In genomic region chr16:93833551-93833950, GRCm38 (mm10) we compare ENCODE assay signal across 9 mouse cellular contexts. TPM values are rescaled to one million over a fixed set of nuclear protein-coding genes. Genes with fewer than 3 reads are reported as not detected.
DNase-seq lines count a peak whose midpoint lies in the region; ATAC-seq and TF ChIP-seq lines count a peak whose summit lies in the region.
"Had no signal": no experiment of that assay in that cellular context is flagged by ENCODE, and none has a peak within 500 bp of the region (broad histone marks: within the 10 kb centered on the region; RNA-seq: fewer than 3 reads in every experiment).

No protein-coding gene starts in this region.

- peak overlapping the region; percentile 76 for H3K27ac ChIP-seq in heart, embryonic 16.5 days (ENCODE audit: low read length)
- no peak overlapping the region for H3K27ac ChIP-seq in bone marrow, adult 2 months (ENCODE audit: control insufficient read depth, insufficient read depth, low read depth, low read length, poor library complexity)
- no peak overlapping the region for H3K27ac ChIP-seq in hindbrain, embryonic 15.5 days (replicated peaks)
- no peak overlapping the region for H3K27ac ChIP-seq in midbrain, embryonic 13.5 days

- no peaks in the 10 kb centered on the region for H3K27me3 ChIP-seq in heart, embryonic 16.5 days (ENCODE audit: control insufficient read depth, insufficient read depth, low read length)
- no peaks in the 10 kb centered on the region for H3K27me3 ChIP-seq in hindbrain, embryonic 15.5 days
- H3K27me3 ChIP-seq in midbrain, embryonic 13.5 days, result 0 out of 2 replicates have a peak, but pooled peaks cover 3% of the 10 kb centered on the region

- ATAC-seq in heart, embryonic 16.5 days (replicated peaks; ENCODE audit: extremely low read depth, insufficient read depth, low FRiP score), result no peak
- ATAC-seq in hindbrain, embryonic 15.5 days (ENCODE audit: low FRiP score, low read depth), result no peak
- no peak for ATAC-seq in midbrain, embryonic 13.5 days

- 87% methylated on average over 6 of the region's 6 CpGs for WGBS in heart, embryonic 16.5 days
- WGBS in bone marrow, adult 2 months, result 40% methylated on average over 6 of the region's 6 CpGs
- 92% methylated on average over 6 of the region's 6 CpGs for WGBS in hindbrain, embryonic 15.5 days
- WGBS in midbrain, embryonic 13.5 days, result 95% methylated on average over 6 of the region's 6 CpGs

- no peaks in the 10 kb centered on the region for H3K9me3 ChIP-seq in heart, embryonic 16.5 days (replicated peaks; ENCODE audit: control insufficient read depth, low read length)
- no peaks in the 10 kb centered on the region for H3K9me3 ChIP-seq in hindbrain, embryonic 15.5 days
- no peaks in the 10 kb centered on the region for H3K9me3 ChIP-seq in midbrain, embryonic 13.5 days

- no peak overlapping the region for H3K9ac ChIP-seq in heart, embryonic 16.5 days (ENCODE audit: low read length)
- no peak overlapping the region for H3K9ac ChIP-seq in hindbrain, embryonic 15.5 days
- H3K9ac ChIP-seq in midbrain, embryonic 13.5 days (replicated peaks), result no peak overlapping the region

- H3K36me3 ChIP-seq in heart, embryonic 16.5 days (ENCODE audit: control insufficient read depth, insufficient read depth), result 0 out of 2 replicates have a peak, but pooled peaks cover under 1% of the 10 kb centered on the region
- H3K36me3 ChIP-seq in hindbrain, embryonic 15.5 days, result no peaks in the 10 kb centered on the region
- 0 out of 2 replicates have a peak, but pooled peaks cover 4% of the 10 kb centered on the region for H3K36me3 ChIP-seq in midbrain, embryonic 13.5 days

- peaks cover 27% of the 10 kb centered on the region for H3K4me1 ChIP-seq in heart, embryonic 16.5 days (ENCODE audit: control insufficient read depth, insufficient read depth, low read length)
- H3K4me1 ChIP-seq in bone marrow, adult 2 months (ENCODE audit: control insufficient read depth, insufficient read depth, low read length), result peaks cover 8% of the 10 kb centered on the region
- peaks cover 17% of the 10 kb centered on the region for H3K4me1 ChIP-seq in hindbrain, embryonic 15.5 days (replicated peaks)
- H3K4me1 ChIP-seq in midbrain, embryonic 13.5 days (replicated peaks), result peaks cover 15% of the 10 kb centered on the region

- TF ChIP-seq POLR2A in bone marrow, adult 2 months (IDR thresholded peaks at IDR 0.05; ENCODE audit: borderline replicate concordance, control insufficient read depth, low read depth, low read length), result no peak

- H3K4me2 ChIP-seq in heart, embryonic 16.5 days (ENCODE audit: low read depth, low read length), result peak overlapping the region; percentile 84
- peak overlapping the region; percentile 86 for H3K4me2 ChIP-seq in hindbrain, embryonic 15.5 days
- peak overlapping the region; percentile 91 for H3K4me2 ChIP-seq in midbrain, embryonic 13.5 days (replicated peaks)

- intact Hi-C loops in heart, postnatal 36 days (cut with DNase I), result loop anchor here (2.0 to 5.0 kb wide), 2 partner anchors 17 to 121 kb away; partner anchors contain the start of gene Dop1b

- DNase-seq in heart, postnatal 36 days, result no peak
- no peak for DNase-seq in layer of hippocampus, postnatal 25 days (ENCODE audit: extremely low spot score in 1 of 2, low spot score in 1 of 2)
- no peak for DNase-seq in yolk sac, embryonic 10.5 days (ENCODE audit: low spot score)
- DNase-seq in layer of hippocampus, adult 11-12 months (ENCODE audit: low spot score), result no peak
- DNase-seq: thymus, adult 2 months had no signal

- no peak for TF ChIP-seq CTCF in bone marrow, adult 2 months (IDR thresholded peaks at IDR 0.05; ENCODE audit: control insufficient read depth, insufficient read depth, low read length)

- H3K4me3 ChIP-seq in heart, embryonic 16.5 days (ENCODE audit: low read length), result peak overlapping the region; percentile 96
- peak overlapping the region; percentile 38 for H3K4me3 ChIP-seq in bone marrow, adult 2 months (replicated peaks; ENCODE audit: control insufficient read depth, low read depth, low read length)
- H3K4me3 ChIP-seq in hindbrain, embryonic 15.5 days, result peak overlapping the region; percentile 90
- H3K4me3 ChIP-seq in midbrain, embryonic 13.5 days (replicated peaks), result peak overlapping the region; percentile 98

RNA-seq across cellular contexts. Expression of gene Morc3, which starts 1.6 kb away (rescaled TPM):
- polyA plus RNA-seq in heart, embryonic 16.5 days (2015; fragmentation: Nextera tagmentation; extraction: Ambion mirVana), result 24.9 and 26.2 TPM in 2 replicates
- 10 to 100 TPM; 14.9 to 18.0 TPM for total RNA-seq in heart, postnatal 36 days (2021)
- 26.5 and 34.2 TPM in 2 replicates for polyA plus RNA-seq in bone marrow, adult 2 months (2011; ENCODE audit: insufficient read depth, insufficient read length, low replicate concordance, missing spikeins)
- 29.4 and 29.9 TPM in 2 replicates for polyA plus RNA-seq in hindbrain, embryonic 15.5 days (2015; fragmentation: Nextera tagmentation; extraction: Ambion mirVana)
- 32.7 and 39.2 TPM in 2 replicates for polyA plus RNA-seq in midbrain, embryonic 13.5 days (2015; fragmentation: Nextera tagmentation; extraction: Ambion mirVana)
- total RNA-seq in layer of hippocampus, postnatal 25 days (2021), result 10 to 100 TPM; 29.2 to 29.9 TPM

RNA-seq across cellular contexts. Expression of gene Chaf1b, which starts 50.1 kb away (rescaled TPM):
- 36.6 and 40.8 TPM in 2 replicates for polyA plus RNA-seq in heart, embryonic 16.5 days (2015; fragmentation: Nextera tagmentation; extraction: Ambion mirVana)
- 1 to 10 TPM in 1 of 2 experiments, under 1 TPM in 1; 0.92 to 1.4 TPM for total RNA-seq in heart, postnatal 36 days (2021)
- polyA plus RNA-seq in bone marrow, adult 2 months (2011; ENCODE audit: insufficient read depth, insufficient read length, low replicate concordance, missing spikeins), result 22.1 and 39.4 TPM in 2 replicates
- polyA plus RNA-seq in hindbrain, embryonic 15.5 days (2015; fragmentation: Nextera tagmentation; extraction: Ambion mirVana), result 19.9 and 20.1 TPM in 2 replicates
- polyA plus RNA-seq in midbrain, embryonic 13.5 days (2015; fragmentation: Nextera tagmentation; extraction: Ambion mirVana), result 32.3 and 34.3 TPM in 2 replicates
- total RNA-seq in layer of hippocampus, postnatal 25 days (2021), result 1 to 10 TPM; 1.8 to 2.2 TPM

Comparison
In these comparisons a context has a peak if more than half of its experiments do, and no peak if none do; other contexts are left out.
1. H3K4me3 ChIP-seq: peak in every context shown above with its lines; median percentile 98 in midbrain, embryonic 13.5 days; 96 in heart, embryonic 16.5 days; 90 in hindbrain, embryonic 15.5 days; 38 in bone marrow, adult 2 months.